Mouse (Mus musculus) embryonic fibroblast, embryonic 13.5 days (primary cell): ENCODE measurements around the gene Frmd4a.

Experiments used
- CTCF ChIP-seq: IDR thresholded peaks from 2 replicates; pipeline ENCODE4 v1.5.1; 2011; ENCODE audit warnings: mild to moderate bottlenecking, control low read depth, low read length, moderate library complexity, borderline replicate concordance; ENCODE audit not compliant: insufficient read depth
- POLR2A ChIP-seq: IDR thresholded peaks from 2 replicates; pipeline ENCODE4 v1.6.1; 2011; ENCODE audit warnings: low read depth, mild to moderate bottlenecking, control low read depth, low read length, moderate library complexity

DNA sequence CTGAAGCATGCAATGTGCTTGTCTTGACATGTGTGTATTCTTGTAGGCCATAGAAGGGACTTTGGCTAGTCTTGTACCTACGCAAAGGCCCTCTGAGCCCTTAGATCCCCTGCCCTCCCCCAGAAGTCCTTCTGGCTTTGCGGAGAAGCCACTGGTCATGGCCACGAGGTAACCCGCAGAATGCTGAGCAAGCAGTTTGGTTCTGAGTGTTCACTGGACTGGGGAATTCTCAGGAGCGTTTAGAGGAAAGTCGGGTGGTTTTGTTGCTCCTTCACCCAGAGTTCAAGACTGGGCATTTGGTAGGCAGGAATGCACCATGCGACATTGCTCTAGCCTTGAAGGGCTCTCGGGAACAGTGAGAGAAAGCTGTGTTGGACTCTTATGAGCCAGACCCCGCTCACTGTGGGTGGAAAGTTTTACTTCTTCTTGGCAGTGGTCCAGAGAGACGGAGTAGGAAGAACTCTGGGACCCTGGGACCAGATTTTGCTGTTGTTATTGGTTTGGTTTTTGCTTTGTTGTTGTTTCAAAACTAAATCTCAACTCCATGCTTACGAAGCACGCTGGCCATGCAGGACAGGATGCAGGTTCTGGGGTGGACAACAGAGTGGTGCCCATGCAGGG is 432.5 kb downstream of the Frmd4a start:
- TF ChIP-seq CTCF: no peak
- no peak for TF ChIP-seq POLR2A
